Mouse (Mus musculus) ES-Bruce4 (cell line): Measurements from ENCODE around the gene Nuf2. TPM values are rescaled to one million over a fixed set of nuclear protein-coding genes. Genes with fewer than 3 reads are reported as not detected.

Experiments used
- H3K27ac ChIP-seq: 2 replicates; pipeline ENCODE4 v1.5.1; 2012; ENCODE audit warnings: low read length, inconsistent platforms; ENCODE audit not compliant: insufficient read depth
- H3K27me3 ChIP-seq: 2 replicates; pipeline ENCODE4 v1.6.1; 2012; ENCODE audit warnings: mild to moderate bottlenecking, low read length, inconsistent platforms; ENCODE audit not compliant: control insufficient read depth, poor library complexity, insufficient read depth, severe bottlenecking
- H3K36me3 ChIP-seq: 2 replicates; pipeline ENCODE4 v1.6.1; 2012; ENCODE audit warnings: inconsistent platforms, mild to moderate bottlenecking, low read length, moderate library complexity; ENCODE audit not compliant: control insufficient read depth, poor library complexity, insufficient read depth, severe bottlenecking
- H3K4me1 ChIP-seq: one replicate; pipeline ENCODE4 v1.8.1; 2011; ENCODE audit warnings: low read length; ENCODE audit not compliant: control insufficient read depth, insufficient read depth
- H3K4me3 ChIP-seq: 2 replicates; pipeline ENCODE4 v1.5.1; 2011; ENCODE audit warnings: low read depth, mild to moderate bottlenecking, low read length
- H3K9ac ChIP-seq: 2 replicates; pipeline ENCODE4 v1.6.1; 2012; ENCODE audit warnings: low read depth, mild to moderate bottlenecking, inconsistent platforms; ENCODE audit not compliant: poor library complexity, severe bottlenecking
- H3K9me3 ChIP-seq: replicated peaks from 2 replicates; pipeline ENCODE4 v1.6.1; 2012; ENCODE audit warnings: mild to moderate bottlenecking, low read length, inconsistent platforms; ENCODE audit not compliant: control insufficient read depth, poor library complexity, insufficient read depth, severe bottlenecking
- CTCF ChIP-seq: IDR thresholded peaks from one replicate; pipeline ENCODE4 v1.8.1; 2011; ENCODE audit warnings: low read depth, low read length
- EP300 ChIP-seq: IDR thresholded peaks from 2 replicates; pipeline ENCODE4 v1.6.1; 2011; ENCODE audit warnings: low read depth, low read length; ENCODE audit not compliant: insufficient read depth
- polyA plus RNA-seq: library from polyadenylated mRNA; stranded (reverse); fragments of >200 nt; gene quantifications from 2 replicates; pipeline ENCODE4 v1.2.4, GENCODE M21; 2011; ENCODE audit warnings: low read depth; ENCODE audit not compliant: missing spikeins, insufficient read depth, insufficient read length

Gene Nuf2
- polyA plus RNA-seq, 1 experiment: 58.3 TPM

GRCm38 (mm10) chr1:169459071-169459782 is 72.0 kb downstream of the Nuf2 start:
- Histone ChIP-seq H3K27me3 (no peaks in the 10 kb centered on the region), H3K36me3 (no peaks in the 10 kb centered on the region), H3K27ac (no peak overlapping the region), H3K4me1 (no peaks in the 10 kb centered on the region), H3K9me3 (no peaks in the 10 kb centered on the region), H3K4me3 (no peak overlapping the region), H3K9ac (no peak overlapping the region)
- TF ChIP-seq EP300: no peak
- TF ChIP-seq CTCF: peak; percentile 32

Other genes starting within 250 kb of the Nuf2 start
- 0.45 TPM in 1 of 2 replicates, not detected in the other for gene Rgs5, start 124.0 kb upstream of the Nuf2 start, polyA plus RNA-seq
- gene Rgs4, start 216.2 kb upstream of the Nuf2 start, polyA plus RNA-seq: 0.26 and 0.39 TPM in 2 replicates